Mouse (Mus musculus) liver, embryonic 15.5 days (tissue): Measurements from ENCODE around the gene Pex26. TPM values are rescaled to one million over a fixed set of nuclear protein-coding genes. Genes with fewer than 3 reads are reported as not detected.

Source experiments
- ATAC-seq: fragments of 200-750 bp; cut with Nextera tagmentation; 2 replicates; pipeline ENCODE4 v1.8.0; 2017; ENCODE audit warnings: moderate number of reproducible peaks, mild to moderate bottlenecking, moderate library complexity; ENCODE audit not compliant: insufficient read depth
- H3K27ac ChIP-seq: fragments of 300-500 bp; sonication (generic); replicated peaks from 2 replicates; pipeline ENCODE4 v1.5.1; 2015; ENCODE audit warnings: mild to moderate bottlenecking, inconsistent platforms
- H3K27me3 ChIP-seq: fragments of 300-500 bp; sonication (generic); 2 replicates; pipeline ENCODE4 v1.6.1; 2015; ENCODE audit warnings: mild to moderate bottlenecking, inconsistent platforms
- H3K36me3 ChIP-seq: fragments of 300-500 bp; sonication (generic); replicated peaks from 2 replicates; pipeline ENCODE4 v1.6.1; 2015; ENCODE audit warnings: moderate library complexity, mild to moderate bottlenecking, inconsistent platforms
- H3K4me1 ChIP-seq: fragments of 300-500 bp; sonication (generic); replicated peaks from 2 replicates; pipeline ENCODE4 v1.6.1; 2015; ENCODE audit warnings: inconsistent platforms
- H3K4me2 ChIP-seq: fragments of 300-500 bp; sonication (generic); 2 replicates; pipeline ENCODE4 v1.6.1; 2015; ENCODE audit warnings: moderate library complexity, mild to moderate bottlenecking, inconsistent platforms
- H3K4me3 ChIP-seq: fragments of 300-500 bp; sonication (generic); replicated peaks from 2 replicates; pipeline ENCODE4 v1.5.1; 2015; ENCODE audit warnings: mild to moderate bottlenecking, inconsistent platforms
- H3K9ac ChIP-seq: fragments of 300-500 bp; sonication (generic); 2 replicates; pipeline ENCODE4 v1.6.1; 2015; ENCODE audit warnings: moderate library complexity, mild to moderate bottlenecking, inconsistent platforms
- H3K9me3 ChIP-seq: fragments of 300-500 bp; sonication (generic); replicated peaks from 2 replicates; pipeline ENCODE4 v1.6.1; 2016; ENCODE audit warnings: inconsistent platforms
- WGBS: fragments of 180-500 bp; shearing (Covaris S2); methylation state at CpG from one replicate; pipeline ENCODE4 v1.1.7; 2015; ENCODE audit warnings: mixed read lengths; ENCODE audit not compliant: insufficient replicate concordance; 5-methylcytosine and 5-hydroxymethylcytosine counted together
- polyA plus RNA-seq: library from polyadenylated mRNA; unstranded; fragments of >200 nt; fragmentation: Nextera tagmentation; extraction: Ambion mirVana; gene quantifications from 2 replicates; pipeline ENCODE4 v1.2.1, GENCODE M21; 2015

The Pex26 gene
- polyA plus RNA-seq, 1 experiment from 2014 or later = 4.4 TPM

DNA sequence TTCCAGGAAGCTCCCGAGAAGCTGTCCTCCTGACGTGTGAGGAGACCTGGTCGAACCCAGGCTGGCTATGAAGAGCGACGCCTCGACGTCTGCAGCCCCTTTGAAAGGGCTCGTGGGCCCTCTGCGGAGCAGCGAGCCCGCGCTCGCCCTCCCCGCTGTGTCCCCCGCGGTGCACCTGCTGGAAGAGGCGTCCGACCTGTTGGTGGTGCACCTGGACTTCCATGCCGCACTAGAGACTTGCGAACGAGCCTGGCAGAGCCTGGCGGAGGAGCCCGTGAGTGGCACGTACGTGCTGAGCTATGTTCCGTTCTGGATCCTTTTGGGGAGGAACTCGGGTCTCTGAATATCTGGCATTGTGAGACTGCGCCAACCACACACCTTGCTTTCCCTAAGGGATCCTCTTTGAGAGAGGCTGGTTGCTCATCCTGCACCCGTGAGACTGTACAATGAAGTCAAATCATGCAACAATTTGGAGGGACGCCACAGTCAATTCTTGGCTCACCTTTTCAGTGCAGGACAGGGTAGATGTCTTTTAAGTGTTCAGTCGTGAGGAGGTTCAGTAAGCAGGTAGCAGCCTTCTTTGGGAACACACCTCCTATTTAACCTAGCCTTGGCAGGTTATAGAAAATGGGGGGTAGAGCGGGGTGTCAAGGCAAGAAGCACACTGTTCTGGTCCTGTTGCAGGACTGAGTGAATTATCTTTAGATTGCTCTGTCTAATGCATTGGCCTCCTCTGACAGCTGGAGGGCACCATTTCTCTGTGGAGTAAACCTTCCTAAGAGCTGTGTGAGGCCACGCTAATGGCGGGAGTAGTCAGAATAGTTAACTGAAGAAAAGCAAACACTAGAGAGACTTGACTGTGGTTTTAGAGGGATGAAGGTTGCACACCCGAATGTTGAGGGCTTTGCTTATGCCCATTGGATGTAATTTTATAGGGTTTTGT is 1.0 kb downstream of the Pex26 start:
- under 1% methylated on average over 35 of the region's 35 CpGs for WGBS
- peaks cover 12% of the 10 kb centered on the region for H3K36me3 ChIP-seq
- H3K4me2 ChIP-seq = peak overlapping the region; percentile 99
- H3K27ac ChIP-seq = peak overlapping the region; percentile 69
- ATAC-seq = peak; percentile 80
- H3K4me1 ChIP-seq = peaks cover 32% of the 10 kb centered on the region
- H3K9me3 ChIP-seq = no peaks in the 10 kb centered on the region
- peak overlapping the region; percentile 74 for H3K9ac ChIP-seq
- H3K27me3 ChIP-seq = peaks cover 4% of the 10 kb centered on the region; the same call in 1 of the 2 replicates
- peak overlapping the region; percentile 79 for H3K4me3 ChIP-seq

DNA sequence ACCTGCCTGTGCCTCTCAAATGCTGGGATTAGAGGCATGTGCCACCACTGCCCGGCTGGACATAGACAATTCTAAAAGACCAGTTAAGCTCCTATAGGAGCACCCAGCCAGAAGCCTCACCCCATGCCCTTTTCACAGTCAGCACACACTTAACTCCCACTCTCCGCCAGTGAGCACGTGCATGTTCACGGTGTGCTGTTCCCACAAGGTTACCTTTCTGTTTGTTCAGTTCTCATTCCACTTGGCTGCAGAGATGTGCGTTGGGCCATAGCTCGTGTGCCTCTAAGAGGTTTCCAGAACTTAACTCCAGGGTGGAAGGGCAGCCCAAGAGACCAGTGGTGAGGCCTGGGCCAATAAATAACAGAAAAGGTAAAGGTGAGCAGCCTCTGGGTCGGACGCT is 1.8 kb downstream of the Pex26 start:
- peaks cover 16% of the 10 kb centered on the region for H3K36me3 ChIP-seq
- peak overlapping the region; percentile 7; the same call in 1 of the 2 replicates for H3K9ac ChIP-seq
- peaks cover 2% of the 10 kb centered on the region; the same call in 1 of the 2 replicates for H3K27me3 ChIP-seq
- H3K4me2 ChIP-seq = peak overlapping the region; percentile 99
- peaks cover 32% of the 10 kb centered on the region for H3K4me1 ChIP-seq
- peak overlapping the region; percentile 79 for H3K4me3 ChIP-seq
- no peaks in the 10 kb centered on the region for H3K9me3 ChIP-seq
- H3K27ac ChIP-seq = peak overlapping the region; percentile 14; the same call in 1 of the 2 replicates
- peak; percentile 26; the same call in 1 of the 2 replicates for ATAC-seq
- 66% methylated on average over 8 of the region's 8 CpGs for WGBS

DNA sequence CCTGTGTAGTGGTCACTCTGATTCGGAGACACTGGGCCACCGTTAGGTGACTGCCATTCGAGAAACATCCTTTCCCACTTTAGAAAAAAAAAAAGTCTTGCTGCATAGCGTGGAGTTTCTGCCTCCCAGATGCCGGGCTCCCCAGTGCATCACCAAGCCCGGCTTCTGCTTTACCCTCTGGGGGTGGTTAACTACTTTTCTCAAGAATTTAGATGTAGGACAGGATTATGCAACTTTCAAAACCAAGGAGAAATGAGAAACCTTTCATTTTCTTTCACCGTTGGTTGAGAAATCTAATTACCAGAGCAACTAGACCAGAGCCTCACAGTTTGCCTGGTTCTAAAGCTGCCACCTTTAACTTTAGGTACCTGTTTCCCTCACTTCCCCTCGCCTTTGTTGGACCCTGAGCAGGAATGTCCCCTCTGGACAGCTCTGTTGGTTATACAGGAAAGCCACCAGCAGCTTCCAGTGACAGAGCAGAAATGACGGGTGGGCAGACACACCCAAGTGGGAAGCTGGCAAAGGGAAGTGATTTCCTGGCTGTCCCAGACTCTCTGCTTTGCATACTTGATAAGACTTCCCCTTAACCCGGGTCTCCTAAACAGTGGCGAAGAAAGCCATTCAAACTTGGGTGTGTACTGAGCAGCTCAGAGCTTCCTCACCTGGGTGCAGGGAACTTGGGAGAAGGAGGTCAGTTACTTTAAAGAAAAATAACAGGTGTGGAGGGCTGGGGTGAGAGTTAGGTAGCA is 8.0 kb downstream of the Pex26 start:
- no peak overlapping the region for H3K9ac ChIP-seq
- no peak overlapping the region for H3K27ac ChIP-seq
- H3K9me3 ChIP-seq = no peaks in the 10 kb centered on the region
- 0 out of 2 replicates have a peak, but pooled peaks cover under 1% of the 10 kb centered on the region for H3K4me1 ChIP-seq
- no peak overlapping the region for H3K4me3 ChIP-seq
- no peak overlapping the region for H3K4me2 ChIP-seq
- H3K36me3 ChIP-seq = peaks cover 47% of the 10 kb centered on the region
- WGBS = 43% methylated on average over 11 of the region's 11 CpGs
- no peak for ATAC-seq
- H3K27me3 ChIP-seq = no peaks in the 10 kb centered on the region

DNA sequence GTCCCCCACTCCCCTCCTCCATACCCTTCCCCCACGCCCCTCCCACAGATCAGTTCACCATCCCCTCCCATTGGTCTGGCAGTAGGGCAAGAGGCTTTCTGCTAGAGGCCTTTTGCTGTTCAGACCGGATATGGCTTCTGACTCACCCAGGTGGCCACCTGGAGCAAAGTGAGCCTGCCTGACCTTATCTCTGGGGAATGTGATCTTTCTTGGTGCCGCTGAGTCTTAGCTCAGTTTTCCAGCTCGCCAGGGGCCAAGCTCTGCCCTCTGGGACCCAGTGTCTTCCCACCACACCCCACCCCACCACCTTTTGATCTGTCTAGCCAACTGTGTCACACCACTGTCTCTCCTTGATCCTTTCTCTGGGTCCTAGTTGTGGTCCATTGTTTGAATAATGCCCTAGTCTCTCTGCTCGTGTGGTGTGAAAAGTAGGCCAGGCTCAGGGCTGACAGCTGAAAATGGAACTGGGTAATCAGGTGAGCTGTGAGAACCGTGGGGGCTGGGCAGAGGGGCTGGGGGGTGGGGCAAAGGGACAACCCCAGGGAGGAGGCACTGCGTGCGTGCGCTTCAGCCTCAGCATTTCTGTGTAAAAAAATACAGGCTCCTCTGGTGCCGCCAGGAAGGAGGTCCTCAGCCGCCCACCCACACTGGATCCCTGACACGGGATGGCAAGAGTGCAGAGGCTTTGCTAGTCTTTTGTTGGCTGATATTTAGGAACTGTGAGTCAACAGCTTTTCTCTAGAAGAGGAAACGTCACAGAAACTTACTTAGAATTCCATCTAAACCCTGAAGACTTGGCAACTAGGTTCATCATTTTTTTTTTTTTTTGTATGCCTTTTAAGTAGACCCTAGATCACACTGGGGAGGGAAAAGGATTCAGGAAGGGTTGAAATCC is 10.8 kb downstream of the Pex26 start:
- ATAC-seq = no peak
- Histone ChIP-seq H3K9ac (no peak overlapping the region), H3K36me3 (peaks cover 39% of the 10 kb centered on the region), H3K9me3 (no peaks in the 10 kb centered on the region), H3K27me3 (no peaks in the 10 kb centered on the region), H3K27ac (no peak overlapping the region), H3K4me3 (no peak overlapping the region), H3K4me2 (no peak overlapping the region), H3K4me1 (0 out of 2 replicates have a peak, but pooled peaks cover 2% of the 10 kb centered on the region)
- WGBS = 64% methylated on average over 13 of the region's 13 CpGs

DNA sequence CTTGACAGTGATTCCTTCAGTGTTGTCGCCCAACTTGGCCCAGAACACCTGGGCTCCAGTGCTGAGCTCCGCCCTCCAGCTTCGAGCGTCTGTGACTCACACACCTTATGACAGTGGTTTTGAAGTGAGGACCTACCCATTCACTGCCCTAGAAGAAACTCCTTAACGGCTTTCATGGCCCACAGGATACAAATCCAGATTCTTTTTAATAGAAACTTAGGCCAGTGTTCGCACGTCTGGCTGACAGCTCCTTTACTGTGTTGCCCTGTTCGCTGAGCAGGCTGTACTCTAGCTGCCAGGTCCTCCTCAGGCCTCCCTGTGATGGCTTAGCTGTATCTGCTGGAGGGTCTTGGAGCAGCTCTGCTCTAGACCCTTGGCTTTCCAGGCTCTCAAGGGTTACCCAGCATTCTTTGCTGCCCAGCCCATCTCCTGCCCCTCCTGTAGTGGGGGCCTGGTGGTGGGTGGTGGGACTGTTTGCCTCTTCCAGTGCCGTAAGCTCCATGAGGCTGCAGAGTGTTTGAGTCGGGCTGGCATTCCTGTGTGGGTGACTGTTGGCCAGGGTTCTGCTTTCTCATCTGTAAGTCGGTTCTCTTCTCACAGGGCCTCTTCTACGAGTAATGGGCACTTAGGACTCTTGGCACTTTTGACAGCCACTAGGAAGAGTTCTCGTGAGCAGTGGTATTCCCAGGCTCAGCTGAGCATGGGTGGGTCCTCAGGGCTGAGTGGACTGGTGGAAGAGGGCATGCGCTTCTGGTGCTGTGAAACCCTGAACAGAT is 11.7 kb downstream of the Pex26 start:
- no peak for ATAC-seq
- H3K9me3 ChIP-seq = no peaks in the 10 kb centered on the region
- 0 out of 2 replicates have a peak, but pooled peaks cover 2% of the 10 kb centered on the region for H3K4me1 ChIP-seq
- no peak overlapping the region for H3K9ac ChIP-seq
- no peak overlapping the region for H3K4me3 ChIP-seq
- H3K36me3 ChIP-seq = peaks cover 35% of the 10 kb centered on the region
- no peaks in the 10 kb centered on the region for H3K27me3 ChIP-seq
- no peak overlapping the region for H3K27ac ChIP-seq
- 74% methylated on average over 14 of the region's 14 CpGs for WGBS
- no peak overlapping the region for H3K4me2 ChIP-seq

DNA sequence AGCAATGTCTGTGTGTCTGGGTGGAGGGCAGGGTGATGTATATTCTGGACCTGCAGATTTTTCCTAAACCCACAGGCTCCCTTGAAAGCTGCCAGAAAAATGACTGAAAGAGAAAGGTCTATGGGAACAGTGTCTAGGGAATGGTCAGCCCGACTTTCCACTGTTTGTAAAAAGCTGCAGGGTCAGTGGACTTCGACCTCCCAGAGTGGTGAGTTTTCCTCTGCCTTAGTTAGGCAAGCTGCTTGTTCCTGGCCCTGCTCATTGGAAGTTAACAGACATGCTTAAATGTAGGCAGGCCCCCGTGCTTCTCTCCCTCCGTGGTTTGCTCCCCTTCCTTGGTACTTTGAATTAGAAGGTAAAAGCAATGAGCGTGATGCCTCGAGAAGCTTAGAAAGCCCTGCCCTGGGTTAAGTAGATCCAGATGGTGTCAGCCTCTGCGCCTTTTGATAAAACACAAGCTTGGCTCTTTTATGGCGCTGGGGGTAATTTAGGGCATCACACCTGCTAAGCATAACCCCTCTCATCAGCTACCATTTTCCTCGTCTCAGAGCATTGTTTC is 14.4 kb downstream of the Pex26 start:
- Histone ChIP-seq H3K9ac (no peak overlapping the region), H3K4me1 (peaks cover 10% of the 10 kb centered on the region; the same call in 1 of the 2 replicates), H3K27ac (peak overlapping the region; percentile 66), H3K4me2 (no peak overlapping the region), H3K4me3 (no peak overlapping the region), H3K9me3 (no peaks in the 10 kb centered on the region), H3K36me3 (peaks cover 15% of the 10 kb centered on the region; the same call in 1 of the 2 replicates), H3K27me3 (no peaks in the 10 kb centered on the region)
- ATAC-seq = peak; percentile 64; the same call in 1 of the 2 replicates
- 54% methylated on average over 9 of the region's 9 CpGs for WGBS

DNA sequence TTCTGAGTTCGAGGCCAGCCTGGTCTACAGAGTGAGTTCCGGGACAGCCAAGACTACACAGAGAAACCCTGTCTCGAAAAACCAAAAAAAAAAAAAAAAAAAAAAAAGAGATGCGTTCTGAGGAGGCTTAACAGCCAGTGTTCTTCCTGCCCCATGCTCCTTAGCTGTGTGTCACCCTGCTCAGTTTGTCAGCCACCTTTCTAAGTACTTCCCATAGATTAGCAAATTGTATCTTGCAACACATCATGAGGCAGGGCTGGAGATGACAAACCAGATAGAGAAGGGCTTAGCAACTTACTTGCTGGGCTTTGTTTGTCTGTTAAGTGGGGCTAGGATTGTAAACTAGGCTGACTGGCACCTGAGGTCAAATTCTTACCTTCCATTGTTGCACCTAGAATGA is 17.0 kb downstream of the Pex26 start:
- Histone ChIP-seq H3K27ac (no peak overlapping the region), H3K4me1 (peaks cover 10% of the 10 kb centered on the region; the same call in 1 of the 2 replicates), H3K4me3 (no peak overlapping the region), H3K27me3 (no peaks in the 10 kb centered on the region), H3K9me3 (no peaks in the 10 kb centered on the region), H3K36me3 (peaks cover 5% of the 10 kb centered on the region; the same call in 1 of the 2 replicates), H3K9ac (no peak overlapping the region), H3K4me2 (no peak overlapping the region)
- ATAC-seq = no peak
- 58% methylated on average over 4 of the region's 4 CpGs for whole genome bisulfite sequencing

DNA sequence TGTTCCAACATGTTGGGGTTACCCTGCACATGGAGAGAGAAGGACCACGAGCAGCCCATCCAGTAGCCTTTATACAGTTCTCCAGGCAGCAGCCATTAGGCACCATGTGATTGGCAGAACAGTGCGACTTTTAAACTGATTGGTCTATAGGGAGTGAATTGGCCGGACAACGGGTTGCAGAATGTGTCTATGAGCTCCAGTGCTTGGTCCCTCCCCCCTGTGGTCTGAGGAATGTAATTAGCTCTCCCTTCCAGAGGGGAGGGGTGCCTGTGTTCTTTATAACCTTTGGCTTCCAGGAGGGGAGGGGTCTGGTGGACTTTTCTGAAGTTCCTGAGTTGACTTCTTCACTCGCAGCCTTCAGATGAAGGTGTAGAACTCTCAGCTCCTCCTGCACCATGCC is 18.6 kb downstream of the Pex26 start:
- ATAC-seq = no peak
- Histone ChIP-seq H3K4me3 (no peak overlapping the region), H3K9me3 (no peaks in the 10 kb centered on the region), H3K9ac (no peak overlapping the region), H3K36me3 (no peaks in the 10 kb centered on the region), H3K4me2 (no peak overlapping the region), H3K4me1 (peaks cover 9% of the 10 kb centered on the region; the same call in 1 of the 2 replicates), H3K27me3 (no peaks in the 10 kb centered on the region), H3K27ac (no peak overlapping the region)
- WGBS = 74% methylated on average over 5 of the region's 5 CpGs

DNA sequence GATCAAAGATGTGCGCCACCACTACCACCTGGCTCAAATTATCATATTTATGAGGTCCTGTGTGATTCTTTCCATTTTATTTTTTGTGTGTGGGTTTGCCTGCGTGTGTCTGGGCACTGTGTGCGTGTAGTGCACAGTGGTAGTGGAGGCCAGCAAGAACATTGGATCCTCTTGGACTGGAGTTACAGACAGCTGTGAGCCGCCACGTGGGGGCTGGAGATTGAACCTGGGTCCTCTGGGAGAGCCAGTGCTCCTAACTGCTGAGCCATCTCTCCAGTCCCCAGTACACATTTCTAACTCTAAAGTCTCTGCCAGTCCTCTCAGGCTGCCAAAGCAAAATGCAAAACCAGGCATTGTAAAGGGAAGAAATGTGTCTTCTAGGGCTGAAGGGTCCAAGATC is 23.0 kb downstream of the Pex26 start:
- ATAC-seq = no peak
- Histone ChIP-seq H3K27ac (no peak overlapping the region), H3K9ac (no peak overlapping the region), H3K4me3 (no peak overlapping the region), H3K4me1 (peaks cover 13% of the 10 kb centered on the region), H3K36me3 (no peaks in the 10 kb centered on the region), H3K4me2 (no peak overlapping the region), H3K27me3 (peaks cover 24% of the 10 kb centered on the region), H3K9me3 (no peaks in the 10 kb centered on the region)
- WGBS = 69% methylated on average over 5 of the region's 5 CpGs
